Mouse (Mus musculus) cerebellum, postnatal 25 days (tissue): ENCODE results near the gene Dynll1.

ENCODE experiments used
- DNase-seq, 2 experiments: peaks; one replicate each; pipeline ENCODE4 v3.0.0; 2021; ENCODE audit warnings: mixed read lengths in 2 of 2

The Dynll1 gene

DNA sequence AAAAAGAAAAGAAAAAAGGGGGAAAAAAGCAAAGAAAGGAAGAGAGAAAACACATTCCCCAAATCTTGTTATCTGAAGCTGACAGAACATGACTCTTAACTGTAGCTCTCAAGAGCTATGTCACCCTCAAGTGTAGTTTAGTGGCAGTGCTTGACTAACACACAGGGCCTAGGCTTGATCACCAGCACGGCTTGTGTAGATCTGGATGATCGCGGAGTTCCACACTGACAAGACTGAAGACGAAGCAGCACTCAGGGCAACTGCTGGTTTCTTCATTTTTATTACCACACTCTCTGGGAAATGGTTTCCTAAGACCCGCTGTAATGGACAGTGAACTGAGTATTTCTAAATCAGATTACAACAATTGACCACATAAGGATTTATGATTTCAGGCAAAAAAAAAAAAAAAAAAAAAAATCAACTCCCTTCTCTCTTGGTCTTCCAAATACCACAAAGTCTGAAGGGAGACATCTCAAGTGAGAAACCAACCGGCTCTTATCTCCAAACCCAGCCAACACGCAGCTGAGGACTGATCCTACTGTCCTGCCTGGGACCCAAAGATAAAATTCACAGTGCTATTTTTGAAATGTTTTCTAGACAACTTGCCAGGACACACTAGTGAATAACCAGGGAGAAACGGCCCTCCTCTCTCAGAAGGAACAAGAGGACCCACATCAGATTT, 33.9 kb downstream of the Dynll1 start:
- DNase-seq: no peak

GRCm38 (mm10) chr5:115266340-115266739, 34.5 kb downstream of the Dynll1 start:
- no peak for DNase-seq

- DNase-seq: no peak
These were observed 38.1 kb downstream of the Dynll1 start for GRCm38 (mm10) chr5:115262502-115263291.

DNA sequence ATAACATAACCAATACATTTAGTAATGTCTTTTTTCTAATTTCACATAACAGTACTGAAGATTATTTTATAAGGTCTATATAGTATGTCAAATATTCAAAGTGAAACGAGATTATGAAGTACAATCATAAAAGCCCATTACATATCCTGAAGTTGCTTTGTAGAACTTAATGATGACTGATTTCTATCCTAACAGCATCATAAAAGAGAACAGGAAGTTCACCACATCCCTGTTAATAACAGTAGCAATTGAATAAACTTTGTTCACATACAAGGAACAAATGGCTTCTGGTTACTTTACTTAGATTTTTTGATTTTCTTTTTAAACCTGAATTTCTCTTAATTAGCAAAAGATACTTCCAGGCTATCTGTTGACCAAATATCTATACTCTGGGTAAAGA, 38.9 kb downstream of the Dynll1 start:
- no peak for DNase-seq

GRCm38 (mm10) chr5:115261141-115261540, 39.7 kb downstream of the Dynll1 start:
- no peak for DNase-seq

DNA sequence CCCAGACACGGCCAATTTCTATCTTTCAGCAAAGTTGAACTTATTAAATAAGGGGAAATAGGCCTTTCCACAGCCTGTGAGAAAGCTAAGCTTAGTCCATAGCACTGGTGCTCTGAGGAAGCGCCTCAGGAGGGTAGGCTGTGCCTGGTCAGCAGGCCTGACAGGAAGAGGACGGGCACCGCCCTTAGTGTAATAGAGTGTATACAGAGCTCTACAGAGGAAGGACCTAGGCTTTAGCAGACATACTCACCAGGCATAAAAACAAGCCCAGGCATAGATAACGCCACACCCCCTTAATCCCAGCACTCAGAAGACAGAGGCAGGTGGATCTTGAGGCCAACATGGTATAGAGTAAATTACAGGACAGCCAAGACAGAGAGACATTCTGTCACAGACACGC, 40.4 kb downstream of the Dynll1 start:
- no peak for DNase-seq

GRCm38 (mm10) chr5:115256909-115257546, 43.8 kb downstream of the Dynll1 start:
- no peak for DNase-seq

DNA sequence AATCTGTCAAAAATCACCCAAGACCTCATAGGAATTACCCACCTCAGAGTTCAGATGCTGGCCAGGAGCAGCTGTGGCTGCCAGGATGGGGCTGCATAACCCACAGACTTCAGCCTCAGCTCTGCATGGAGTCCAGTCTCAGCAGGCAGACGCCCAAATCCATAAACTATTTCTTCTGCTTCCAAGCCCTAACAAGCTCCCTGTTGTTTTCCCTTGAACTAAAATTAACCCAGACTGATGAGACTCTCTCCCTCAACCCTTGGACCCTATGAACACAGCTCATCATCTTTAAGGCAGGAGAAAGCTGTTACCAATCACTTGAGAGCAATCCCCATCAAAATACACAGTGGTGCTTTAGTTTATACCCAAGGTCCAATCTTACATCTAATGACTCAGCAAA, 45.3 kb downstream of the Dynll1 start:
- no peak for DNase-seq
